Mouse (Mus musculus) hindbrain, embryonic 12.5 days (tissue): ENCODE measurements around the gene Gdf3. TPM values are rescaled to one million over a fixed set of nuclear protein-coding genes. Genes with fewer than 3 reads are reported as not detected.

ENCODE experiments used
- ATAC-seq: fragments of 200-750 bp; cut with Nextera tagmentation; 2 replicates; pipeline ENCODE4 v1.8.0; 2017; ENCODE audit warnings: moderate TSS enrichment; ENCODE audit not compliant: low FRiP score
- H3K27ac ChIP-seq: fragments of 300-500 bp; sonication (generic); 2 replicates; pipeline ENCODE4 v1.5.1; 2016; ENCODE audit warnings: mild to moderate bottlenecking
- H3K27me3 ChIP-seq: fragments of 300-500 bp; sonication (generic); 2 replicates; pipeline ENCODE4 v1.6.1; 2016; ENCODE audit warnings: mild to moderate bottlenecking
- H3K36me3 ChIP-seq: fragments of 300-500 bp; sonication (generic); 2 replicates; pipeline ENCODE4 v1.6.1; 2016; ENCODE audit warnings: mild to moderate bottlenecking
- H3K4me1 ChIP-seq: fragments of 300-500 bp; sonication (generic); 2 replicates; pipeline ENCODE4 v1.6.1; 2016
- H3K4me2 ChIP-seq: fragments of 300-500 bp; sonication (generic); replicated peaks from 2 replicates; pipeline ENCODE4 v1.6.1; 2016; ENCODE audit warnings: mild to moderate bottlenecking
- H3K4me3 ChIP-seq: fragments of 300-500 bp; sonication (generic); 2 replicates; pipeline ENCODE4 v1.5.1; 2016; ENCODE audit warnings: mild to moderate bottlenecking
- H3K9ac ChIP-seq: fragments of 300-500 bp; sonication (generic); 2 replicates; pipeline ENCODE4 v1.6.1; 2016; ENCODE audit warnings: mild to moderate bottlenecking, moderate library complexity
- H3K9me3 ChIP-seq: fragments of 300-500 bp; sonication (generic); replicated peaks from 2 replicates; pipeline ENCODE4 v1.6.1; 2016; ENCODE audit warnings: mild to moderate bottlenecking
- WGBS: fragments of 180-500 bp; shearing (Covaris S2); methylation state at CpG from one replicate; pipeline ENCODE4 v1.1.7; 2016; 5-methylcytosine and 5-hydroxymethylcytosine counted together
- polyA plus RNA-seq: library from polyadenylated mRNA; unstranded; fragments of >200 nt; fragmentation: Nextera tagmentation; extraction: Ambion mirVana; gene quantifications from 2 replicates; pipeline ENCODE4 v1.2.1, GENCODE M21; 2016

The Gdf3 gene
- polyA plus RNA-seq, 1 experiment from 2014 or later: 0.09 TPM

GRCm38 (mm10) chr6:122602242-122602991, 7.5 kb downstream of the Gdf3 start, which contains the start of gene Apobec1:
TSS of gene Apobec1 (minus strand) at chr6:122602444.
- 8% methylated on average over 22 of the region's 22 CpGs for WGBS
- peak within 1 kb of the TSS; percentile 57 for H3K4me2 ChIP-seq
- no peaks in the 10 kb centered on the region for H3K27me3 ChIP-seq
- peak within 1 kb of the TSS; percentile 46 for H3K9ac ChIP-seq
- peak within 1 kb of the TSS; percentile 37 for H3K4me3 ChIP-seq
- H3K27ac ChIP-seq: no peak within 1 kb of the TSS
- H3K9me3 ChIP-seq: no peaks in the 10 kb centered on the region
- no peaks in the 10 kb centered on the region for H3K36me3 ChIP-seq
- ATAC-seq: peak; percentile 65
- H3K4me1 ChIP-seq: no peaks in the 10 kb centered on the region

DNA sequence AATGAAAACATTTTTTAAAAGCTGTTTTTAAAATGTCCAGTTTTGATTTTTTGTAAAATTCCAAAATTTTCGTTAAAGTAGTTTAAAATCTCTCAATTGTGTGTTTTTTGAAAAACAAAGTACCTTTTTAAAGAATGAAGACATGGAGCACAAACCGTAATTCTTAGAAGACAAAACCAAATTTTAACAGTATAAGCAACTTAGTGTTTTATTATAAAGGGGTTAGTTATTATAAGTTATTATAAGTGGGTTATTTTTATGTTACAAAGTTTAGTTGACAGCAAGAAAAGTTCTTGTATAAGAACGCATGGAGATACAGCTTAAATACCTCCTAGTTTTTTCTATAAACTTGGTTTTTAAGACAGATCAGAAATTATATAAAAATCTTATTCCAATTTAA, 8.3 kb downstream of the Gdf3 start:
- no peaks in the 10 kb centered on the region for H3K9me3 ChIP-seq
- no peak overlapping the region for H3K9ac ChIP-seq
- no peaks in the 10 kb centered on the region for H3K4me1 ChIP-seq
- no peak overlapping the region for H3K27ac ChIP-seq
- no peaks in the 10 kb centered on the region for H3K27me3 ChIP-seq
- no peak overlapping the region for H3K4me2 ChIP-seq
- WGBS: 91% methylated on average over 3 of the region's 3 CpGs
- H3K36me3 ChIP-seq: no peaks in the 10 kb centered on the region
- no peak overlapping the region for H3K4me3 ChIP-seq
- ATAC-seq: no peak

DNA sequence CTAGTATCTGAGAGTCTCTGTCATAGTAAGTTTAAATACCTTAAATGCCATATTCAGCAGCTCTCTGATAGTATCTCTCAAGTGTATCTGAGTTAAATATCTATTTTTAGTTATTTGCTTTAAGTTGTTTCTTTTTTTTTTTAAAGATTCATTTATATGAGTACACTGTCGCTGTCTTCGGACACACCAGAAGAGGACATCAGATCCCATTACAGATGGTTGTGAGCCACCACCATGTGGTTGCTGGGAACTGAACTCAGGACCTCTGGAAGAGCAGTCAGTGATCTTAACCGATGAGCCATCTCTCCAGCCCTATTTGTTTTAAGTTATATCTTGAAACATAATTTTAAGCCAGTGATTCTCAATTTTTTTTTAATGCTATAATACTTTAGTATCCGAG, 8.9 kb downstream of the Gdf3 start:
- ATAC-seq: no peak
- no peaks in the 10 kb centered on the region for H3K9me3 ChIP-seq
- H3K9ac ChIP-seq: no peak overlapping the region
- H3K4me1 ChIP-seq: no peaks in the 10 kb centered on the region
- WGBS: 91% methylated on average over 4 of the region's 4 CpGs
- H3K27ac ChIP-seq: no peak overlapping the region
- no peaks in the 10 kb centered on the region for H3K27me3 ChIP-seq
- no peaks in the 10 kb centered on the region for H3K36me3 ChIP-seq
- no peak overlapping the region for H3K4me2 ChIP-seq
- H3K4me3 ChIP-seq: no peak overlapping the region

- H3K36me3 ChIP-seq: no peaks in the 10 kb centered on the region
- no peaks in the 10 kb centered on the region for H3K9me3 ChIP-seq
- H3K27me3 ChIP-seq: no peaks in the 10 kb centered on the region
- H3K4me3 ChIP-seq: no peak overlapping the region
- no peak overlapping the region for H3K9ac ChIP-seq
- H3K4me1 ChIP-seq: no peaks in the 10 kb centered on the region
- H3K27ac ChIP-seq: no peak overlapping the region
- WGBS: 77% methylated on average over 7 of the region's 7 CpGs
- H3K4me2 ChIP-seq: no peak overlapping the region
- no peak for ATAC-seq
Observed at GRCm38 (mm10) chr6:122600066-122600646, 9.7 kb downstream of the Gdf3 start.

- Histone ChIP-seq H3K4me2 (no peak overlapping the region), H3K4me3 (no peak overlapping the region), H3K9ac (no peak overlapping the region), H3K9me3 (no peaks in the 10 kb centered on the region), H3K36me3 (no peaks in the 10 kb centered on the region), H3K4me1 (no peaks in the 10 kb centered on the region), H3K27ac (no peak overlapping the region), H3K27me3 (no peaks in the 10 kb centered on the region)
- ATAC-seq: no peak
- 87% methylated on average over 9 of the region's 9 CpGs for WGBS
Observed at GRCm38 (mm10) chr6:122599054-122599737, 10.7 kb downstream of the Gdf3 start.

GRCm38 (mm10) chr6:122598436-122598835, 11.5 kb downstream of the Gdf3 start:
- Histone ChIP-seq H3K27me3 (no peaks in the 10 kb centered on the region), H3K27ac (no peak overlapping the region), H3K4me2 (no peak overlapping the region), H3K9ac (no peak overlapping the region), H3K36me3 (no peaks in the 10 kb centered on the region), H3K4me3 (no peak overlapping the region), H3K4me1 (no peaks in the 10 kb centered on the region), H3K9me3 (no peaks in the 10 kb centered on the region)
- no peak for ATAC-seq
- WGBS: 87% methylated on average over 6 of the region's 6 CpGs

GRCm38 (mm10) chr6:122598014-122598413, 11.9 kb downstream of the Gdf3 start:
- H3K4me3 ChIP-seq: no peak overlapping the region
- H3K27me3 ChIP-seq: no peaks in the 10 kb centered on the region
- no peak overlapping the region for H3K4me2 ChIP-seq
- H3K9ac ChIP-seq: no peak overlapping the region
- H3K4me1 ChIP-seq: no peaks in the 10 kb centered on the region
- WGBS: 94% methylated on average over 4 of the region's 4 CpGs
- H3K9me3 ChIP-seq: no peaks in the 10 kb centered on the region
- no peaks in the 10 kb centered on the region for H3K36me3 ChIP-seq
- no peak for ATAC-seq
- no peak overlapping the region for H3K27ac ChIP-seq

- no peaks in the 10 kb centered on the region for H3K9me3 ChIP-seq
- no peak for ATAC-seq
- no peaks in the 10 kb centered on the region for H3K36me3 ChIP-seq
- H3K9ac ChIP-seq: no peak overlapping the region
- H3K4me2 ChIP-seq: no peak overlapping the region
- H3K4me3 ChIP-seq: no peak overlapping the region
- 90% methylated on average over 7 of the region's 7 CpGs for WGBS
- H3K27me3 ChIP-seq: no peaks in the 10 kb centered on the region
- H3K27ac ChIP-seq: no peak overlapping the region
- no peaks in the 10 kb centered on the region for H3K4me1 ChIP-seq
Observed at GRCm38 (mm10) chr6:122596608-122597007, 13.3 kb downstream of the Gdf3 start.

DNA sequence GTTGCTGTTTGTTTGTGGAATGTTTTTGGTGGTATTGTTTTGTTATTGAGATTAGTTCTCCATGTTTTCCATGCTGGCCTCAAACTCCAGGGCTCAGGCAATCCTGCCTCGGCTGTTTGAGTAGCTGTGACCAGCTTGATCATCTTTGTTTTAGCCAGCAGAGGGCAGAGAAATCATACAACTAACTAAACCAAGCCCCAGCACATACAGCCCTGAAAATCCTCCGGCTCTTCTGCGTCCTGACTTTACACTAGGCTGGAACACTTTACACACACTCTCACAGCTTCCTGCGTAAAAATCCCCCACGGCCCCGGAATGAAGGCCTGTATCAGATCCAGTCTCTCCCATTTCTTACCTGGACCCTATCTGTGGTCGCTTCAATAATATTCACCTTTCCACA, 14.2 kb downstream of the Gdf3 start:
- no peaks in the 10 kb centered on the region for H3K9me3 ChIP-seq
- no peaks in the 10 kb centered on the region for H3K36me3 ChIP-seq
- H3K9ac ChIP-seq: no peak overlapping the region
- H3K27ac ChIP-seq: no peak overlapping the region
- WGBS: 35% methylated on average over 7 of the region's 7 CpGs
- no peak overlapping the region for H3K4me3 ChIP-seq
- ATAC-seq: no peak
- H3K4me2 ChIP-seq: no peak overlapping the region
- H3K4me1 ChIP-seq: no peaks in the 10 kb centered on the region
- H3K27me3 ChIP-seq: no peaks in the 10 kb centered on the region

DNA sequence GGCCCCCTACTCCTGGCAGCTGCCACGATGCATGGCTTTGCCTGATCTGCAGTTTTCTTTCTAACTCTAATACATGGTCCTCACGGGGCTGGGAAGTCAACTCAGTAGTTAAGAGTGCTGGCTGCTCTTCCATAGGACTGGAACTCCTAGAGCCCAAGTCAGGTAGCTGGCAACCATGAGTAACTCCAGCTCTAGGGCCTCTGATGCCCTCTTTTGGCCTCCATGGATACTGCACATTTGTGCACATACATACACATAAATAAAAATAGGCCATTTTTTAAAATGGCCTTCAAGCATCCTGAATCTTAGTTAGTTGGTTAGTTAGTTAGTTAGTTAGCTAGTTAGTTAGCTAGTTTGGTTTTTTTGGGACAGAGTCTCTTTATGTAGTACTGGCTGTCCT, 17.0 kb downstream of the Gdf3 start:
- H3K4me1 ChIP-seq: no peaks in the 10 kb centered on the region
- no peaks in the 10 kb centered on the region for H3K27me3 ChIP-seq
- no peak for ATAC-seq
- H3K9me3 ChIP-seq: no peaks in the 10 kb centered on the region
- no peak overlapping the region for H3K4me3 ChIP-seq
- H3K36me3 ChIP-seq: no peaks in the 10 kb centered on the region
- WGBS: 94% methylated on average over 2 of the region's 2 CpGs
- H3K9ac ChIP-seq: no peak overlapping the region
- H3K27ac ChIP-seq: no peak overlapping the region
- H3K4me2 ChIP-seq: no peak overlapping the region

DNA sequence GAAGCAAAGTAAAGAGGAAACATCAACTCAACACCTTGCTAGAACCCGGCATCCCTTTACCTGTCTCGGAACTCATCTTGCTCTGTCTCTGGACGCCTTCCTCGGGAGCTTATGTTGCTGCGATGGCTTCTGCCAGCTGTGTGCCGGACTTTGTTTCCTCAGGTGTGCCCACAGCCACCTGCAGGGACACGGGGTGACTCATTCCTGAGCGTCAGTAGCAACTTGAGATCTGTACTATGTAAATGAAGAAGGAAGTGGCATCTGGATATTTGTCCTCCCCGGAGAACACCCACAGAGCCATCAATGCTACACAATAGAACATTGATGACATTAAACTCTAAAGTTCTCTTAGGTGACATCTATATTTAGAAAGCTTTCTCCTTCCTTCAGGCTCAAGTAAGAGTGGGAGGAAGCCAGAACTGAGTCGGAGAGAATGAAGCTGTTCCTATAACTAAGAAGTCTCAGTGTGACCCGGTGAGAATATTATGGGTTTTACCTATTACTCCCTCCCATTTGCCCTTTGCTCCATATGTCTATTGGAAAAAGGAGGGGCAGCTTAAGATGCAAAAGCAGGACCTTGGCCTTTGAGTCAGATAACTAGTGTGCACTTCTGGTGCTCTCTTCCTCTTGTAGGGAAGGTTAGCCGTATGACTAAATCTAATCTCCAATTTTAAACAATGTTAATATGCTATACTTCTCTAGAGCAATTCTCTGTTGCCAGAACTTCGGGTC, 18.7 kb downstream of the Gdf3 start:
- Histone ChIP-seq H3K36me3 (no peaks in the 10 kb centered on the region), H3K27ac (no peak overlapping the region), H3K4me3 (no peak overlapping the region), H3K4me1 (no peaks in the 10 kb centered on the region), H3K9me3 (no peaks in the 10 kb centered on the region), H3K9ac (no peak overlapping the region), H3K4me2 (no peak overlapping the region), H3K27me3 (no peaks in the 10 kb centered on the region)
- WGBS: 86% methylated on average over 13 of the region's 13 CpGs
- ATAC-seq: no peak

DNA sequence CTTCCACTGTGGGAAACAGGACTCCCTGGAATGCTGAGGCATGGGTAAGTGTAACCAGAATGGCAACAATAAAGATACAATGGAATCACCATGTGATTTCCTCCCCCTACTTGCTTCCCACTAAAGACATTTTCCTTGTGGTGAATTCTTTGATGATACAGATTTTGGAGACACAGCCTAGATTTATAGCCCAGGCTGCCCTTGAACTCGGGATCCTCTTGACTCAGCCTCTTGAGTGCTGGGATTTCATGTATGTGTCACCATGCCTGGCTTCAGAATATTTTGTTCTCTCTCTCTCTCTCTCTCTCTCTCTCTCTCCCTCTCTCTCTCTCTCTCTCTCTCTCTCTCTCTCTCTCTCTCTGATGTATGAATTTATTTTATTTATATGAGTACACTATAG, 30.8 kb downstream of the Gdf3 start:
- Histone ChIP-seq H3K36me3 (no peaks in the 10 kb centered on the region), H3K9ac (no peak overlapping the region), H3K9me3 (0 out of 2 replicates have a peak, but pooled peaks cover 4% of the 10 kb centered on the region), H3K4me2 (no peak overlapping the region), H3K4me1 (no peaks in the 10 kb centered on the region), H3K27ac (no peak overlapping the region), H3K4me3 (no peak overlapping the region), H3K27me3 (no peaks in the 10 kb centered on the region)
- 76% methylated on average over 1 of the region's 1 CpGs for WGBS
- no peak for ATAC-seq
